Mouse (Mus musculus) adrenal gland, postnatal 4 days (tissue): ENCODE data around the gene Lpp. TPM values are rescaled to one million over a fixed set of nuclear protein-coding genes. Genes with fewer than 3 reads are reported as not detected.

Experiments used
- DNase-seq, 2 experiments: peaks; one replicate each; pipeline ENCODE4 v3.0.0; 2021 to 2022; ENCODE audit warnings: low spot score in 2 of 2, mixed read lengths in 2 of 2
- total RNA-seq, 2 experiments: library from RNA; stranded (reverse); gene quantifications; 2 replicates each; pipeline ENCODE4 v1.2.3; 2021

Lpp gene
- total RNA-seq, 2 experiments from 2014 or later, result 70.2 to 80.0 TPM

- no peak for DNase-seq
These were observed 446.8 kb downstream of the Lpp start for GRCm38 (mm10) chr16:24840073-24840472.

GRCm38 (mm10) chr16:24846141-24846540 lies 452.8 kb downstream of the Lpp start:
- DNase-seq, result no peak

- DNase-seq, result no peak
These were observed 466.3 kb downstream of the Lpp start for GRCm38 (mm10) chr16:24859509-24860140.

GRCm38 (mm10) chr16:24860445-24860844 lies 467.1 kb downstream of the Lpp start:
- DNase-seq, result no peak

- no peak for DNase-seq
These were observed 468.1 kb downstream of the Lpp start for GRCm38 (mm10) chr16:24861374-24861773.

- no peak for DNase-seq
These were observed 480.9 kb downstream of the Lpp start for GRCm38 (mm10) chr16:24874235-24874634.

GRCm38 (mm10) chr16:24875661-24876060 lies 482.4 kb downstream of the Lpp start:
- no peak for DNase-seq

- no peak for DNase-seq
These were observed 485.7 kb downstream of the Lpp start for GRCm38 (mm10) chr16:24878977-24879376.

GRCm38 (mm10) chr16:24880698-24881097 lies 487.4 kb downstream of the Lpp start:
- DNase-seq, result no peak

- DNase-seq, result no peak
These were observed 488.9 kb downstream of the Lpp start for GRCm38 (mm10) chr16:24881981-24882775.

- no peak for DNase-seq
These were observed 490.7 kb downstream of the Lpp start for GRCm38 (mm10) chr16:24884017-24884416.

- no peak for DNase-seq
These were observed 493.0 kb downstream of the Lpp start for GRCm38 (mm10) chr16:24886346-24886745.

GRCm38 (mm10) chr16:24886943-24887342 lies 493.6 kb downstream of the Lpp start:
- DNase-seq, result no peak

GRCm38 (mm10) chr16:24891453-24891852 lies 498.1 kb downstream of the Lpp start:
- no peak for DNase-seq

GRCm38 (mm10) chr16:24895160-24895559 lies 501.9 kb downstream of the Lpp start:
- DNase-seq, result no peak

GRCm38 (mm10) chr16:24897641-24898040 lies 504.3 kb downstream of the Lpp start:
- no peak for DNase-seq

GRCm38 (mm10) chr16:24900241-24900796 lies 507.0 kb downstream of the Lpp start:
- no peak for DNase-seq

GRCm38 (mm10) chr16:24901139-24901859 lies 508.0 kb downstream of the Lpp start:
- DNase-seq, result no peak

- DNase-seq, result no peak
These were observed 508.8 kb downstream of the Lpp start for GRCm38 (mm10) chr16:24902111-24902510.

GRCm38 (mm10) chr16:24908926-24909325 lies 515.6 kb downstream of the Lpp start:
- no peak for DNase-seq

GRCm38 (mm10) chr16:24910321-24910720 lies 517.0 kb downstream of the Lpp start:
- DNase-seq, result no peak

GRCm38 (mm10) chr16:24910834-24911233 lies 517.5 kb downstream of the Lpp start:
- no peak for DNase-seq
